In genomic region chr1:182282091-182283075, GRCm38 (mm10) we compare ENCODE assay signal across 8 mouse cellular contexts. TPM values are rescaled to one million over a fixed set of nuclear protein-coding genes. Genes with fewer than 3 reads are reported as not detected.
DNase-seq lines count a peak whose midpoint lies in the region; ATAC-seq lines count a peak whose summit lies in the region.

TSS of gene Degs1 (minus strand) at chr1:182282804.

- peak within 1 kb of the TSS; percentile 88 to 93 for H3K27ac ChIP-seq in heart, embryonic 14.5 days (replicated peaks in 1 of 2; ENCODE audit: control insufficient read depth in 1 of 2, insufficient read depth in 1 of 2, low read depth in 2 of 2, low read length in 2 of 2)
- H3K27ac ChIP-seq in liver, embryonic 13.5 days, result peak within 1 kb of the TSS; percentile 90
- H3K27ac ChIP-seq in stomach, embryonic 16.5 days (ENCODE audit: low read length), result peak within 1 kb of the TSS; percentile 92

- WGBS in heart, embryonic 14.5 days, result under 1% methylated on average over 90 of the region's 94 CpGs
- under 1% methylated on average over 92 of the region's 94 CpGs for WGBS in liver, embryonic 13.5 days (ENCODE audit: insufficient replicate concordance)
- under 1% methylated on average over 94 of the region's 94 CpGs for WGBS in stomach, embryonic 16.5 days

- H3K27me3 ChIP-seq in heart, embryonic 14.5 days (ENCODE audit: control insufficient read depth, insufficient read depth, low read length), result no peaks in the 10 kb centered on the region
- H3K27me3 ChIP-seq in liver, embryonic 13.5 days, result no peaks in the 10 kb centered on the region
- no peaks in the 10 kb centered on the region for H3K27me3 ChIP-seq in stomach, embryonic 16.5 days (ENCODE audit: control insufficient read depth, insufficient read depth, low read length)

- peak within 1 kb of the TSS; percentile 94 for H3K9ac ChIP-seq in heart, embryonic 14.5 days (ENCODE audit: low read length)
- peak within 1 kb of the TSS; percentile 86 for H3K9ac ChIP-seq in liver, embryonic 13.5 days
- H3K9ac ChIP-seq in stomach, embryonic 16.5 days (ENCODE audit: low read length), result peak within 1 kb of the TSS; percentile 95

- peaks cover 21% of the 10 kb centered on the region for H3K36me3 ChIP-seq in heart, embryonic 14.5 days (ENCODE audit: control insufficient read depth, insufficient read depth, low read length)
- peaks cover 25% of the 10 kb centered on the region for H3K36me3 ChIP-seq in liver, embryonic 13.5 days
- H3K36me3 ChIP-seq in stomach, embryonic 16.5 days (ENCODE audit: control insufficient read depth, insufficient read depth, low read length), result peaks cover 8% of the 10 kb centered on the region; the same call in 1 of the 2 replicates

- peak; percentile 85 for ATAC-seq in CD4-positive, CD25-positive, alpha-beta regulatory T cell, adult 4 months
- peak; percentile 92 for ATAC-seq in heart, embryonic 14.5 days (ENCODE audit: insufficient number of reproducible peaks, insufficient read depth, low FRiP score, low read depth)
- peak; percentile 87 for ATAC-seq in liver, embryonic 13.5 days (ENCODE audit: low read depth)
- ATAC-seq in stomach, embryonic 16.5 days (ENCODE audit: insufficient read depth, low FRiP score), result peak; percentile 95

- H3K4me1 ChIP-seq in heart, embryonic 14.5 days (ENCODE audit: control insufficient read depth in 2 of 2, insufficient read depth in 2 of 2, low read length in 2 of 2), result peaks cover 5 to 17% of the 10 kb centered on the region in 2 experiments
- H3K4me1 ChIP-seq in liver, embryonic 13.5 days (replicated peaks), result peaks cover 40% of the 10 kb centered on the region
- H3K4me1 ChIP-seq in stomach, embryonic 16.5 days (ENCODE audit: control insufficient read depth, insufficient read depth, low read length), result peaks cover 20% of the 10 kb centered on the region

- no peaks in the 10 kb centered on the region for H3K9me3 ChIP-seq in heart, embryonic 14.5 days (ENCODE audit: control insufficient read depth, low read length)
- H3K9me3 ChIP-seq in liver, embryonic 13.5 days (replicated peaks), result no peaks in the 10 kb centered on the region
- no peaks in the 10 kb centered on the region for H3K9me3 ChIP-seq in stomach, embryonic 16.5 days (replicated peaks; ENCODE audit: control insufficient read depth, low read length)

- peak within 1 kb of the TSS; percentile 85 to 89 for H3K4me3 ChIP-seq in heart, embryonic 14.5 days (ENCODE audit: control insufficient read depth in 1 of 2, insufficient read depth in 1 of 2, low read depth in 1 of 2, low read length in 2 of 2)
- H3K4me3 ChIP-seq in liver, embryonic 13.5 days (replicated peaks), result peak within 1 kb of the TSS; percentile 73
- peak within 1 kb of the TSS; percentile 91 for H3K4me3 ChIP-seq in stomach, embryonic 16.5 days (replicated peaks; ENCODE audit: low read length)

- peak within 1 kb of the TSS; percentile 72 for H3K4me2 ChIP-seq in heart, embryonic 14.5 days (ENCODE audit: low read length)
- peak within 1 kb of the TSS; percentile 94 for H3K4me2 ChIP-seq in liver, embryonic 13.5 days
- peak within 1 kb of the TSS; percentile 81 for H3K4me2 ChIP-seq in stomach, embryonic 16.5 days (ENCODE audit: low read depth, low read length)

- peak; percentile 92 for DNase-seq in c-Kit-negative CD71-positive TER-119-positive erythroid progenitor cells, embryonic 14.5 days (ENCODE audit: low read depth, low spot score)
- peak; percentile 92 for DNase-seq in fibroblast of lung, adult 2 months (ENCODE audit: low read depth)
- peak; percentile 98 for DNase-seq in kidney, postnatal 14 days
- peak; percentile 95 for DNase-seq in liver, embryonic 13.5 days
- peak; percentile 96 for DNase-seq in neural tube, embryonic 10.5 days (ENCODE audit: extremely low spot score, low spot score)

RNA-seq across cellular contexts. Expression of gene Degs1, which starts in this region (rescaled TPM):
- 10 to 100 TPM; 75.7 to 81.4 TPM for polyA plus RNA-seq in CD4-positive, CD25-positive, alpha-beta regulatory T cell, adult 4 months (2017; shearing (Covaris generic))
- 183 and 195 TPM in 2 replicates for polyA plus RNA-seq in heart, embryonic 14.5 days (2014; fragmentation: Nextera tagmentation; extraction: Ambion mirVana)
- polyA plus RNA-seq in liver, embryonic 13.5 days (2015; fragmentation: Nextera tagmentation; extraction: Ambion mirVana), result 87.5 and 102 TPM in 2 replicates
- 146 TPM in 2 replicates for polyA plus RNA-seq in stomach, embryonic 16.5 days (2015; fragmentation: Nextera tagmentation; extraction: Ambion mirVana)

Comparison
In these comparisons a context has a peak if more than half of its experiments do, and no peak if none do; other contexts are left out.
1. Peak in every context shown above with its lines: DNase-seq, ATAC-seq, H3K4me3 ChIP-seq and H3K27ac ChIP-seq.